Mouse (Mus musculus): Measurements from ENCODE around the gene Zfp943.

GRCm38 (mm10) chr17:22053211-22053610 is 90.9 kb downstream of the Zfp943 start:
- TF ChIP-seq CTCF (IDR thresholded peaks at IDR 0.05; ENCODE audit: low read depth) = no peak
- TF ChIP-seq EP300 (optimal IDR thresholded peaks at IDR 0.05) = no peak

Measured in stomach, postnatal 0 days (tissue).